Mouse (Mus musculus) small intestine, adult 2 months (tissue): ENCODE results near the gene Dnase2a.

Experiments
- CTCF ChIP-seq: fragments of 200-500 bp; IDR thresholded peaks from 2 replicates; pipeline ENCODE4 v1.5.1; 2012; ENCODE audit warnings: low read depth, mild to moderate bottlenecking, control low read depth, inconsistent platforms, low read length, moderate library complexity, mixed read lengths; ENCODE audit not compliant: insufficient replicate concordance, insufficient read length; ENCODE audit errors: extremely low read depth
- POLR2A ChIP-seq: fragments of 200-500 bp; IDR thresholded peaks from 2 replicates; pipeline ENCODE4 v1.6.1; 2012; ENCODE audit warnings: low read depth, mild to moderate bottlenecking, control low read depth, inconsistent platforms, low read length, moderate library complexity

DNA sequence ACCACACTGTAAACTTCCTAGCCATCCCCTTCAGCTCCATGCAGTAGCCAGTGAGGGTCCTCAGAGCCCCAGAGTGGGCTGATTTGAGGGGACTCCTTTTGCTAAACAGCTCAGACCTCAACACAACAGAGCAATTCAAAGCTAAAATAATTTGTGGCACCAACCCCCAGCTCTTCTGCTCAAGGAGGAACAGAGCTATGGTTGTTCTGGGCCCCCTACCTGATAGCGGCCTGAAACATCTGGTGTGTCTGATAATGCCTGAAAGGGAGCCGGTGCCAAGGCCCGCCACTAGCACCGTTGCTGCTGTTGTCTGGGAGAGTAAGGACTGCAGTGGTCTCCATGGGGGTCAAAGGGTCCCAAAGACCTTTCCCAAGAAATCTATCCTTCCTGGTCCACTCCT lies 7.3 kb upstream of the Dnase2a start:
- TF ChIP-seq POLR2A = no peak
- no peak for TF ChIP-seq CTCF
